Mouse (Mus musculus) small intestine, adult 2 months (tissue): ENCODE measurements around the gene Slc22a3.
A peak's percentile ranks its signal among the peaks of the same experiment; 100 is the strongest.

Experiments
- CTCF ChIP-seq: fragments of 200-500 bp; IDR thresholded peaks from 2 replicates; pipeline ENCODE4 v1.5.1; 2012; ENCODE audit warnings: low read depth, mild to moderate bottlenecking, control low read depth, inconsistent platforms, low read length, moderate library complexity, mixed read lengths; ENCODE audit not compliant: insufficient replicate concordance, insufficient read length; ENCODE audit errors: extremely low read depth
- POLR2A ChIP-seq: fragments of 200-500 bp; IDR thresholded peaks from 2 replicates; pipeline ENCODE4 v1.6.1; 2012; ENCODE audit warnings: low read depth, mild to moderate bottlenecking, control low read depth, inconsistent platforms, low read length, moderate library complexity

DNA sequence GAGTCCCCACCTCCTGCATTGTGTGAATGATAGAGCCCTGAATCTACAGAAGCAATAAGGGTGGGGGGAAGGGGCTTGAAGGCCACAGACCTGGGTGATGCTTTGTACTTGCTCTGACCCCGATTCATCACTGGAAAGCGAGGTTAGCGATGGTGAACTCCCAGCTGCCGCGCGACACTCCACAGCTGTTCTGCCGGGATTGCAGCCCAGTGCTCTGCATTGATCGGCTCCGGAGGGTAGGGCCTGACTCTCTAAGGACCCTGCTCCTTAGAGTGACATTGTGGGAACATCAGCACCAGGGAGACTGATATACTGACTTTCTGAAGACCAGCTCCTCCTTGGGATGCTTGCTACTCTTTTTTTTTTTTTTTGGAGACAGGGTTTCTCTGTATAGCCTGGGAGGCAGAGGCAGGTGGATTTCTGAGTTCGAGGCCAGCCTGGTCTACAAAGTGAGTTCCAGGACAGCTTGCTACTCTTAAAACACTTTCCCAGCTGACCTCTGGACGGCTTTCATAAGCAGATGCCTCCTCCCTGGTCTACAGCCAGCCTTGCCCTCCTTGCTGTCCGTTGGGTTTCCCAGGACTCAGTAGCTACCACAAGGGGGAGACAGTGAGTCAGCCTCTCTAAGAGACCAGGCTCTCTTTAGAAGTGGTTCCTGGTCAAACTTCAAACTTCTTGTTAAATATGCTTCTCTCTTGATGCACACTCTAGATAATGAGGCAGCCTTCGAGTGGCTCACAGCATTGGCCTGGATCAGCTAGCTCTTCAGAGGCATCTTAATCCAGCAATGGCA lies 27.0 kb upstream of the Slc22a3 start:
- TF ChIP-seq CTCF (peak; percentile 78; the same call in 1 of the 2 replicates), POLR2A (no peak)
